Mouse (Mus musculus): ENCODE measurements around the gene B9d2. TPM values are rescaled to one million over a fixed set of nuclear protein-coding genes. Genes with fewer than 3 reads are reported as not detected.
A peak's percentile ranks its signal among the peaks of the same experiment; 100 is the strongest.

Gene B9d2
- polyA plus RNA-seq, 1 experiment from 2014 or later = 38.3 TPM

DNA sequence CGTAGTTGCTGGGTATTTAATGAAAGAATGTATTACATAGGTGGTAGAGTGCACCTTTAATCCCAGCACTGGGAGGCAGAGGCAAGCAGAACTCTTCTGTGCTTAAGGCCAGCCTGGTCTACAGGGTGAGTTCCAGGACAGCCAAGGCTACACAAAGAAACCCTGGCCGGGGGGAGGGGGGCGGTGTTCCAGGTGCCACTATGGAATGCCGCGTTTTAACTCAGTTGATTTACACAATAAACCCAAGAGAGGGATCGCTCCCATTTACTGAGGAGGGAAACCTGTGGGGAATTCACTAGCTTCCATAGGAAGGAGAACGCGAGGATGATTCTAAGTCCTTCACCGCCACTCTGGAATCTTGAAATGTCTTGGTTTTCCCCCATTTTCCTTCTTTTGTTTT, 10.9 kb upstream of the B9d2 start:
- WGBS = 78% methylated on average over 9 of the region's 9 CpGs
- H3K9me3 ChIP-seq (ENCODE audit: control insufficient read depth, low read length) = no peaks in the 10 kb centered on the region
- H3K4me1 ChIP-seq (ENCODE audit: control insufficient read depth, insufficient read depth, low read length) = no peaks in the 10 kb centered on the region
- H3K4me2 ChIP-seq (ENCODE audit: low read depth, low read length) = no peak overlapping the region
- H3K36me3 ChIP-seq (ENCODE audit: control insufficient read depth, insufficient read depth, low read length) = peaks cover 16% of the 10 kb centered on the region
- no peak overlapping the region for H3K27ac ChIP-seq (ENCODE audit: low read depth, low read length)
- no peak overlapping the region for H3K4me3 ChIP-seq (ENCODE audit: low read depth, low read length)
- no peak for ATAC-seq (ENCODE audit: low read depth)
- H3K27me3 ChIP-seq (ENCODE audit: control insufficient read depth, insufficient read depth, low read length) = 0 out of 2 replicates have a peak, but pooled peaks cover 6% of the 10 kb centered on the region
- no peak overlapping the region for H3K9ac ChIP-seq (replicated peaks; ENCODE audit: low read depth, low read length)

DNA sequence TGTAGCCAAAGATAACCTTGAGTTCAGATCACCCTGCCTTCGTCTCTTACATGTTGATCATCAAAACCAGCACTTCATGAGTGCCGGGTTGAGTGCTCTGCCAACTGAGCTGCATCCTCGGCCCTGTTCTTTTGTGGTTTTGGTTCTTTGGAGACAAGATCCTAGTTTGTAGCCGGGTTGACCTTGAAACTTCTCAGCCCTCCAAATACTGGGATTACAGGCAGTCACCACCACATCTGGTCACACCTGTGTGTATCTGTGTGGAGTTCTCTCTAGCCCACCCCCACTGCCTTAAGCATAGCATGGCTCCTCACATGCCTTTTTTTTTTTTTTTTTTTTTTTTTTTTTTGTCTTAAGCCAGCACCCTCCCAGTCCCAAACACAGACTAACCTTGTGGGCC, 10.5 kb upstream of the B9d2 start:
- Histone ChIP-seq H3K36me3 (ENCODE audit: control insufficient read depth, insufficient read depth, low read length) (peaks cover 14% of the 10 kb centered on the region), H3K4me3 (ENCODE audit: low read depth, low read length) (no peak overlapping the region), H3K4me1 (ENCODE audit: control insufficient read depth, insufficient read depth, low read length) (no peaks in the 10 kb centered on the region), H3K27me3 (ENCODE audit: control insufficient read depth, insufficient read depth, low read length) (0 out of 2 replicates have a peak, but pooled peaks cover 6% of the 10 kb centered on the region), H3K27ac (ENCODE audit: low read depth, low read length) (no peak overlapping the region), H3K9me3 (ENCODE audit: control insufficient read depth, low read length) (no peaks in the 10 kb centered on the region), H3K9ac (replicated peaks; ENCODE audit: low read depth, low read length) (no peak overlapping the region), H3K4me2 (ENCODE audit: low read depth, low read length) (no peak overlapping the region)
- no peak for ATAC-seq (ENCODE audit: low read depth)
- 97% methylated on average over 4 of the region's 4 CpGs for WGBS

DNA sequence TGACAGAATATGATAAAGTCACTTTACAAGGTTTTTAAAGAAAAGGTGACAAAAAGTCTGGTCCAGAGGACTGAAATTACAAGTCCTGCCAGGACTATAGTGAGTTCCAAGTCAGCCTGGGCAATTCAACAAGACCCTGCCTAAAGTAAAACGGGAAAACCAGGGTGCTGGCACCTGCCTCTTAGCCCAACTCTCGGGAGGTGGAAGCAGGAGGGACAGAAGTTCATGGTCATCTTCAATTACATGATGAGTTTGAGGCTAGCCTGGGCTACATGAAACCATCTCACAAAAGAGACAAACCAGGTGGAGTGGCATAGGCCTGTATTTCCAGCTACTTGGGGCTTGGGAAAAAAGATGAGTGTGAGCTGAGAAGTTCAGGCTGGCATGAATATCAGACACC, 8.9 kb upstream of the B9d2 start:
- Histone ChIP-seq H3K9me3 (ENCODE audit: control insufficient read depth, low read length) (no peaks in the 10 kb centered on the region), H3K36me3 (ENCODE audit: control insufficient read depth, insufficient read depth, low read length) (peaks cover 11% of the 10 kb centered on the region; the same call in 1 of the 2 replicates), H3K27me3 (ENCODE audit: control insufficient read depth, insufficient read depth, low read length) (0 out of 2 replicates have a peak, but pooled peaks cover 6% of the 10 kb centered on the region), H3K9ac (replicated peaks; ENCODE audit: low read depth, low read length) (no peak overlapping the region), H3K4me3 (ENCODE audit: low read depth, low read length) (no peak overlapping the region), H3K4me1 (ENCODE audit: control insufficient read depth, insufficient read depth, low read length) (0 out of 2 replicates have a peak, but pooled peaks cover 3% of the 10 kb centered on the region), H3K4me2 (ENCODE audit: low read depth, low read length) (no peak overlapping the region), H3K27ac (ENCODE audit: low read depth, low read length) (no peak overlapping the region)
- no peak for ATAC-seq (ENCODE audit: low read depth)
- 80% methylated on average over 2 of the region's 2 CpGs for WGBS

DNA sequence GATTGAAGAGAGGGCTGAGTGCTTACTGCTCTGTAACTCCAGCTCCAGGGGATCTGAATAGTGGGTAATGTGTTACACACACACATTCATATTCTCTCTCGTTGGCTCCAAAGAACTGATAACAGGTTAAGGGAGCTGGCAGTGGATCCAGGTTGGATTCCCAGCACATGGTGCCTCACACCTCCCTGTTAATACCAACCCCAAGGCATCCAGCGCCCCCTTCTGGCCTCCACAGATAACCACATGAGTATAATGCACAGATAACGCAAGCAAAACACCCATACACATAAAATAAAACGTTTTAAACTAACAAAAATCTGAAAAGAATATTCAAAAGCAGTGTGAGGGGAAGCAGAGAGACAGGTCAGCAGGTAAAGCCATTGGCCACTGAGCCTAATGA, 8.1 kb upstream of the B9d2 start:
- WGBS = 56% methylated on average over 4 of the region's 4 CpGs
- H3K36me3 ChIP-seq (ENCODE audit: control insufficient read depth, insufficient read depth, low read length) = peaks cover 5% of the 10 kb centered on the region; the same call in 1 of the 2 replicates
- no peak overlapping the region for H3K4me3 ChIP-seq (ENCODE audit: low read depth, low read length)
- no peak overlapping the region for H3K9ac ChIP-seq (replicated peaks; ENCODE audit: low read depth, low read length)
- no peak overlapping the region for H3K4me2 ChIP-seq (ENCODE audit: low read depth, low read length)
- 0 out of 2 replicates have a peak, but pooled peaks cover 6% of the 10 kb centered on the region for H3K27me3 ChIP-seq (ENCODE audit: control insufficient read depth, insufficient read depth, low read length)
- H3K9me3 ChIP-seq (ENCODE audit: control insufficient read depth, low read length) = no peaks in the 10 kb centered on the region
- H3K27ac ChIP-seq (ENCODE audit: low read depth, low read length) = no peak overlapping the region
- 0 out of 2 replicates have a peak, but pooled peaks cover 3% of the 10 kb centered on the region for H3K4me1 ChIP-seq (ENCODE audit: control insufficient read depth, insufficient read depth, low read length)
- ATAC-seq (ENCODE audit: low read depth) = no peak

DNA sequence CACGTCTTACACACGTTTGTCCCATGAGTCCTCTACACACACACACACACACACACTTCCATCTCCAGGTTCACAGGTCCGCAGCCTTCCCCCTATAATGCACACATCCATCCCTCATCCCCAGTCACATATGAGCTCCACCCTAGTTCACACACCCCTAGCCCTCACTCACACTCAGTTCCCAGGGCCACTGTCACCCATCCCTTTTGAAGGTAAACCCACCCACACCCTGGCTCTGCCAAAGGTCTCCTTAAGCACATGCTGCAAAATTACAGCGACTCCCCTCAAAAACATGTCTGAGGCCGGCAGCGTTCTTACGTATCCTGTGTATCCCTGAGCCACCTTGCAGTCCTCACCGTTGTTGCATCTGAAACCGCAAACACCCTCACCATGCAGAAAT, 6.3 kb upstream of the B9d2 start:
- Histone ChIP-seq H3K9me3 (ENCODE audit: control insufficient read depth, low read length) (no peaks in the 10 kb centered on the region), H3K4me2 (ENCODE audit: low read depth, low read length) (peak overlapping the region; percentile 57), H3K27me3 (ENCODE audit: control insufficient read depth, insufficient read depth, low read length) (0 out of 2 replicates have a peak, but pooled peaks cover 6% of the 10 kb centered on the region), H3K9ac (replicated peaks; ENCODE audit: low read depth, low read length) (peak overlapping the region; percentile 56), H3K4me3 (ENCODE audit: low read depth, low read length) (peak overlapping the region; percentile 43), H3K27ac (ENCODE audit: low read depth, low read length) (no peak overlapping the region), H3K36me3 (ENCODE audit: control insufficient read depth, insufficient read depth, low read length) (no peaks in the 10 kb centered on the region), H3K4me1 (ENCODE audit: control insufficient read depth, insufficient read depth, low read length) (0 out of 2 replicates have a peak, but pooled peaks cover 3% of the 10 kb centered on the region)
- no peak for ATAC-seq (ENCODE audit: low read depth)
- 29% methylated on average over 9 of the region's 9 CpGs for WGBS

DNA sequence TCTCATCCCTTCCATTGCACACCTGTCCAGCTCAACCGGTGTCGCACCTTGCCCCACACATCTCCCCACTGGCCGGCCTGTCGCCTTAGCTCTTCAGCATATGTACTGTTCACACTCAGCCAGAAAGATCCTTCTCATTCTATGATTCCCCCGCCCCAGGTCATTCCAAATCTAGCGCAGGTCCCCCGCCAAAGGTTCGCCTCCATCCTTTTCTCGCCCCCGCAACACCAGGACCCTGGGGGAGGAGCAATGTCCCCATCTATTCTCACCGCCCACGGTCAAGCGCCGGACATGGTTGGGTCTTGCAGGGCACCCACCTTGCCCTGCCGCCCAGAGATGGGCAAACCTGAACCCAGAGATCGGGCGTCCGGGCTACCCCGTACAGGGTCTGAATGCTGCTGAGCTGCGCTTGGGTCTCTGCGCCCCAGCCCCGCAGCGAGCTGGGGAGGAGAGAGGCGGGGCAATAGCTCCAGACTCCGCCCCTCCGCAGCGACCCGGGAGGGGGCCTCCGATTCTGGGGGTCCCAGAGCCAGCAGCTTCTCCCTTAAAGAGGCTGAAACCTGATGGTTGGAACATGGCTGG, 5.8 kb upstream of the B9d2 start, which contains the start of gene Tmem91:
Gene Tmem91 (minus strand): TSS at position 448 of the 582 bp plus-strand sequence.
- Histone ChIP-seq H3K9me3 (ENCODE audit: control insufficient read depth, low read length) (no peaks in the 10 kb centered on the region), H3K9ac (replicated peaks; ENCODE audit: low read depth, low read length) (peak within 1 kb of the TSS; percentile 56), H3K36me3 (ENCODE audit: control insufficient read depth, insufficient read depth, low read length) (no peaks in the 10 kb centered on the region), H3K4me2 (ENCODE audit: low read depth, low read length) (peak within 1 kb of the TSS; percentile 57), H3K4me1 (ENCODE audit: control insufficient read depth, insufficient read depth, low read length) (peaks cover 3% of the 10 kb centered on the region; the same call in 1 of the 2 replicates), H3K27me3 (ENCODE audit: control insufficient read depth, insufficient read depth, low read length) (0 out of 2 replicates have a peak, but pooled peaks cover 6% of the 10 kb centered on the region), H3K27ac (ENCODE audit: low read depth, low read length) (no peak within 1 kb of the TSS), H3K4me3 (ENCODE audit: low read depth, low read length) (peak within 1 kb of the TSS; percentile 43)
- 4% methylated on average over 29 of the region's 29 CpGs for WGBS
- ATAC-seq (ENCODE audit: low read depth) = peak; percentile 38; the same call in 1 of the 2 replicates

DNA sequence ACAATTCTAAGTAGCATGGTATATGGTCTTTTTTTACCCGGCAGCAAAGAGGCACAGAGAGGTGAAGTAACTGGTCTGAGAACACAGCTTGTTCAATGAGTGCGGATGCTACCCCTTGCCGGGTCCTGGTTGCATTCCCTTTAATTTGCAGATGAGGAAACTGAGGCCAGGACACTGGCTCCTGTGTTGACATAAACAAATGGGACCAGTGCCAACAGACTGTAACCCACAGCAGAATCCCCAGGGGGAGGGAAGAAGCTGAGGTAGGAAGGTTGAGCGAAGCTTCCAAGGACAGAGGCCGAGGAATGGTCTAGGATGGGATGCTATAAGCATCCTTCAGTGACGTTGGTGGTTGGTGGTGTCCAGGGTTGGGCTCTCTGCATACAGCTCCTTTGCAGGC, 5.2 kb upstream of the B9d2 start:
- WGBS = 39% methylated on average over 6 of the region's 6 CpGs
- H3K4me3 ChIP-seq (ENCODE audit: low read depth, low read length) = peak overlapping the region; percentile 43
- H3K27me3 ChIP-seq (ENCODE audit: control insufficient read depth, insufficient read depth, low read length) = 0 out of 2 replicates have a peak, but pooled peaks cover 6% of the 10 kb centered on the region
- peaks cover 8% of the 10 kb centered on the region; the same call in 1 of the 2 replicates for H3K4me1 ChIP-seq (ENCODE audit: control insufficient read depth, insufficient read depth, low read length)
- no peak for ATAC-seq (ENCODE audit: low read depth)
- H3K4me2 ChIP-seq (ENCODE audit: low read depth, low read length) = peak overlapping the region; percentile 57
- H3K9me3 ChIP-seq (ENCODE audit: control insufficient read depth, low read length) = no peaks in the 10 kb centered on the region
- H3K27ac ChIP-seq (ENCODE audit: low read depth, low read length) = no peak overlapping the region
- H3K36me3 ChIP-seq (ENCODE audit: control insufficient read depth, insufficient read depth, low read length) = no peaks in the 10 kb centered on the region
- H3K9ac ChIP-seq (replicated peaks; ENCODE audit: low read depth, low read length) = no peak overlapping the region

DNA sequence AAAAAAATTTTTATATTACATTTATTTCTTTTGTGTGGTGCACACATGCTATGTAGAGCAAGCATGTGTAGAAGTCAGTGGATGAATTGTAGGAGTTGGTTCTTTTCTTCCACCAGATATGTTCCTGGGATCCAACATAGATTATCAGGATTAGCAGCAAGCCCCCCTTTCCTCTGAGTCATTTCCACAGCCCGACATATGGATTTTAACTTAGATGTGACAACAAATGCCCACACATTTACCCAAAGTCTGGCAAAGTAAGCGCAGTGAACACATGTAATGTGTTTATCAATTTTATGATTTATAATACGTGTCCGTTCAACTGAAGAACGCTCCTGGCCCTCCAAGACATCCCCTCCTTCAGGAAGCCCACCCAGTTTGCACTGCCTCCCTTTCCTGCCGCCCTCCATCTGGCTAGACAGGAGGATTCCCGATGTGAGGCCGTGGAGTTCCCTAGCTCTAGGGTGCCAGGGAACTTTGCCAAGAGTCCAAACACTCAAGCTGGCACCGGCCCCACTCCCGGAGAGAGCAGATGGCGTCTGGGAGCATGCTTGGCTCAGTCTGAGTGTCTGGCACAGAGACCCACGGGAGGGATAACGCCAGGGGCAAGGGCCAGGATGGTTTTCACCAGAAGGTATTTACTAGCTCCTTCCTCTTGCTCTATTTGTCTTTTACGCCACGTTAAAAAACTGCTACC, 4.3 kb upstream of the B9d2 start:
- no peak overlapping the region for H3K4me3 ChIP-seq (ENCODE audit: low read depth, low read length)
- peak overlapping the region; percentile 30 for H3K27ac ChIP-seq (ENCODE audit: low read depth, low read length)
- ATAC-seq (ENCODE audit: low read depth) = peak; percentile 39
- H3K36me3 ChIP-seq (ENCODE audit: control insufficient read depth, insufficient read depth, low read length) = no peaks in the 10 kb centered on the region
- H3K4me1 ChIP-seq (ENCODE audit: control insufficient read depth, insufficient read depth, low read length) = peaks cover 8% of the 10 kb centered on the region; the same call in 1 of the 2 replicates
- H3K9ac ChIP-seq (replicated peaks; ENCODE audit: low read depth, low read length) = no peak overlapping the region
- 0 out of 2 replicates have a peak, but pooled peaks cover 6% of the 10 kb centered on the region for H3K27me3 ChIP-seq (ENCODE audit: control insufficient read depth, insufficient read depth, low read length)
- 35% methylated on average over 15 of the region's 15 CpGs for WGBS
- H3K4me2 ChIP-seq (ENCODE audit: low read depth, low read length) = no peak overlapping the region
- H3K9me3 ChIP-seq (ENCODE audit: control insufficient read depth, low read length) = no peaks in the 10 kb centered on the region

DNA sequence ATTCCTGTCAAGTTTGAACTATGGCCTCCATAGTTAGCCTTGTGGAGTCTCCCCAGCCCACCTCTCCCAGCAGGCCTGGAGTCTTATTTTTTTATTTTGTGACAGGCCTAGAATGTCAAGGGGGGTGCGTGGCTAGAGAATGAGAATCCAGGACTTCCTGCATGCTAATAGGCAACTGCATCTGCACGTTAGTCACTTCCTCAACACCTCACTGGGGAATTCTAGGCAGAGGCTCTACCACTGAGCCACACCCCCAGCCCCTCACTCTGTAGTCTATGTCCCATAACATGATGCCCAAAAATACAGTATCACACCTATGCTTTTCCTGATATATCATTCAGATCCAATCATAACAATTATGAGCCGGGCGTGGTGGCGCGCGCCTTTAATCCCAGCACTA, 3.6 kb upstream of the B9d2 start:
- no peak overlapping the region for H3K4me2 ChIP-seq (ENCODE audit: low read depth, low read length)
- WGBS = 76% methylated on average over 7 of the region's 7 CpGs

More for the DNA sequence above, 3.6 kb upstream of the B9d2 start:
- Histone ChIP-seq H3K9ac (replicated peaks; ENCODE audit: low read depth, low read length) (no peak overlapping the region), H3K4me1 (ENCODE audit: control insufficient read depth, insufficient read depth, low read length) (peaks cover 8% of the 10 kb centered on the region; the same call in 1 of the 2 replicates), H3K27me3 (ENCODE audit: control insufficient read depth, insufficient read depth, low read length) (0 out of 2 replicates have a peak, but pooled peaks cover 6% of the 10 kb centered on the region), H3K36me3 (ENCODE audit: control insufficient read depth, insufficient read depth, low read length) (no peaks in the 10 kb centered on the region), H3K27ac (ENCODE audit: low read depth, low read length) (peak overlapping the region; percentile 30), H3K9me3 (ENCODE audit: control insufficient read depth, low read length) (no peaks in the 10 kb centered on the region), H3K4me3 (ENCODE audit: low read depth, low read length) (no peak overlapping the region)
- no peak for ATAC-seq (ENCODE audit: low read depth)

All from neural tube, embryonic 14.5 days (tissue).